Mouse (Mus musculus): Measurements from ENCODE around the gene Bhlha9. TPM values are rescaled to one million over a fixed set of nuclear protein-coding genes. Genes with fewer than 3 reads are reported as not detected.

Bhlha9 gene
- 0.14 and 0.19 TPM in 2 replicates for polyA plus RNA-seq (2015; fragmentation: Nextera tagmentation; extraction: Ambion mirVana)

DNA sequence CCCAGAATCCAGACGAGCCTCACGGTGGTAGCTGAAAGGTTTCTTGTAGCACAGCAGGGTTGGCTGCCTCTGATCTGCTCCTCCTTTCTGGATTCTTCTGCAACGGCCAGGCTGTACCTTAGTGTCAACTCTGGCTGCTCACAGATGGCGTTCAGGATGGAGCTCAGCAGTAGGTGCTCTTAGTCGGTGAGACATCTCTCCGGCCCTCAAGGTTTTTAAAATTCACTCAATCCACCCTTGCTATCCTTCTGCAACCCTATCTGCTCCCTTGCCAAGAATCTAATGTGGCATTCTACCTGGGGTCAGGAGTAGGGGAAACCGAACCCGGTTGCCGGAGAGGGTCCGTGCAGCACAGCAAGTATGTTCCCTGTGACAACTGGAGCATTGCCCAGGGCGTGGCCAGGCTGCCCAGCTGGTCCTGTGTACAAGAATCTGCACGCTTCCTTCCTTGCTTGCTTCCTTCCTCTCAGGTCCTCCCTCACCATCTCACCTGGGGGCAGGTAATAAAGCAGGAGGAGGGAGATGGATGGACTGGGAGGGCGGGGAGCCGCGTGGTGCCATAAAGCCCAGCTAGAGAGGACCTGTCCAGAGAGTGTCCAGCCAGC, at the start of gene Bhlha9:
TSS of gene Bhlha9 (plus strand) at position 600 of the 605 bp plus-strand sequence.
- peaks cover 6% of the 10 kb centered on the region; the same call in 1 of the 2 replicates for H3K4me1 ChIP-seq
- no peak within 1 kb of the TSS for H3K27ac ChIP-seq
- H3K9me3 ChIP-seq (replicated peaks): no peaks in the 10 kb centered on the region
- H3K27me3 ChIP-seq: peaks cover 88% of the 10 kb centered on the region
- no peak for ATAC-seq
- peak within 1 kb of the TSS; percentile 58 for H3K9ac ChIP-seq
- peak within 1 kb of the TSS; percentile 63 for H3K4me2 ChIP-seq
- 54% methylated on average over 15 of the region's 15 CpGs for WGBS
- H3K36me3 ChIP-seq (ENCODE audit: poor library complexity, severe bottlenecking): no peaks in the 10 kb centered on the region
- H3K4me3 ChIP-seq: peak within 1 kb of the TSS; percentile 37

DNA sequence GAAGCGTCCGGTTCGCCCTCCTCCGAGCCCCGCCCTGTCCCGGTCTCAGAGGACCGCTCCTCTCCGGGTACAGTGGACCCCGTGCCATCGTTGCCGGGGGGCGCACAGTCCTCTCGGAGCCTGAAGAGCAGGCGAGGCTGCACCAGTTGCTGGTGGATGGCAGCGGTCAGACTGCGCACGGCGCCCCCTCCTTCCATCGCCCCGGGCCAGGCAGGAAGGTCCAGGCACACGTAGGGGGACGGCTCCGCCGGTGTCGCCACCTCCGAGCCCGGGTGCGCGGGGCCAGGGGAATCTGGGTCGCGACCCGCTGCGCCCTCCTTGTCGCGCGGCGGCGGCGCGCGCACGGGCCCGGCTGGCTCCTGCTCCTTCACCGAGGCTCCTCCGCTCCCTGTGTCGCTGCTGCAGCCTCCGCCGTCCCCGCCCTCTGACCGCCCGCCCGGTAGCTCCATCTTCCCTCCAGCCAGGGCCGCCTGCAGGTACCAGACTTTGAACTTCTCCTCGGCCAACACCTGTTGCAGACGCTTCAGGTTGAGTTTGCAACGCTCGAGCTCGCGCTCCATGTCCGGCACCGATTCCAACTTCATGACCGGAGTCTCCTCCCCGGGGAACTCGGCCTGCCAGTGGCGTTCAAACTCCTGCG, 49.6 kb upstream of the Bhlha9 start:
- Histone ChIP-seq H3K4me3 (peak overlapping the region; percentile 60), H3K27me3 (peaks cover 66% of the 10 kb centered on the region), H3K36me3 (ENCODE audit: poor library complexity, severe bottlenecking) (no peaks in the 10 kb centered on the region), H3K9me3 (replicated peaks) (no peaks in the 10 kb centered on the region), H3K4me2 (peak overlapping the region; percentile 100), H3K9ac (peak overlapping the region; percentile 68), H3K27ac (no peak overlapping the region), H3K4me1 (peaks cover 23% of the 10 kb centered on the region)
- peak; percentile 50; the same call in 1 of the 2 replicates for ATAC-seq
- WGBS: under 1% methylated on average over 66 of the region's 66 CpGs

DNA sequence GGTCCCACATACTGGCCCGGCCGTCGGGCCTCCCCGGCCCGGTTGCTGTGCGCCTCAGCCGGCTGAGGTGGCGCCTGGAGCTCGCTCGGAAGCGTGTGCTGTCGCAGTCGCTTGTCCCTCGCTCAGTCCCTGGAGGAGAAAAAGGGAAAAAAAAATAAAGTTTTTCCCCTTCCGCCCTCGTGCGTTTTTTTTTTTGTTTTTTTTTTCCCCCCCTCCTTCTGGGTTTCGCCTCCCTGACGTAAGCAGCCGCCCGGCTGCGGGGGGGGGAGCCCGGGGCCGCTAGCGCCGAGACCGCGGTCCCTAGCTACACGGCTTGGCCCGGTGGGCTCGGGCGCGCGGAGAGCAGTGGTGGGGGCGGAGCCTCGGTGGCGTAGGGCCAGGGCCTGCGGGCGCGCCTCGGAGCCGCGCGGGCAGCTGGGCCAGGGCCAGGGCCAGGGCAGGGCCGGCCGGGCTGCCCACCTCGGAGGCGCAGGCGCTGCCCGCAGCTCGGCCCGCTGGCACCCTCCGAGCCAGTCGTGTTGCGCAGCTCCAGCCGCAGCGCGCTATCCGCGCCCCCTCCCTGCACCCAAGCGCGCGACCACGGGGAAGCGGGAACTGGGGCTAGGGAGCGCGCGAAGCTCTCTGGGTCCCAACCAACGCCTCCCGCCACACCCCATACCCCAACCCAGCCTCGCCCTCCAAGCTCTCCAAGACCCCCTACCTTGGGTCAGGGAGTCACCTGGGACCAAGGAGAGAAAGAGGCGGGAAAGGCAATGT, 48.9 kb upstream of the Bhlha9 start:
- peak overlapping the region; percentile 60 for H3K4me3 ChIP-seq
- under 1% methylated on average over 56 of the region's 72 CpGs for WGBS

DNA sequence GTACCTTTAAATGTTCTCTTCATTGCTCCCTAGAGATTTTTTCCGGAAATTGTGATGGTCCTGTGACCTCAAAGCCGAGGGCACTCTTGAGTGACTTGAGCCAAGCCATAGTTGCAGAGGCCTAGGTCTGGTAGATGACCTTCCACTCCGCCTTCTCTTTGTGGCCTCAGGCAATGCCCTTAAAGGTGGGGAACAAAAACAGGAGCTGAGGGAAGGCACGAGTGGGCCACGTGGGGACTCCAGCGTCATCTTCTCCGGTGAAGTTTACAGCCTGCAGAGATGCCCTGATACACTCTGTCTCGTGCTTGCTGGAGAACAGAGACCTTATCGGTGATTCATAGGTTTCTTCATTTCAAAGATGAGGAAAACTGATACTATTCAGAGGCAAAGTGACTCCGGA, 48.2 kb upstream of the Bhlha9 start:
- Histone ChIP-seq H3K4me2 (peak overlapping the region; percentile 100), H3K9ac (no peak overlapping the region), H3K36me3 (ENCODE audit: poor library complexity, severe bottlenecking) (no peaks in the 10 kb centered on the region), H3K9me3 (replicated peaks) (no peaks in the 10 kb centered on the region), H3K27me3 (peaks cover 62% of the 10 kb centered on the region), H3K4me3 (no peak overlapping the region), H3K27ac (no peak overlapping the region), H3K4me1 (peaks cover 23% of the 10 kb centered on the region)
- no peak for ATAC-seq
- WGBS: 58% methylated on average over 10 of the region's 10 CpGs

More for the DNA sequence above, 48.9 kb upstream of the Bhlha9 start:
- Histone ChIP-seq H3K27ac (no peak overlapping the region), H3K27me3 (peaks cover 66% of the 10 kb centered on the region), H3K9me3 (replicated peaks) (no peaks in the 10 kb centered on the region), H3K9ac (peak overlapping the region; percentile 68), H3K4me1 (peaks cover 23% of the 10 kb centered on the region), H3K36me3 (ENCODE audit: poor library complexity, severe bottlenecking) (no peaks in the 10 kb centered on the region), H3K4me2 (peak overlapping the region; percentile 100)
- peak; percentile 78 for ATAC-seq

DNA sequence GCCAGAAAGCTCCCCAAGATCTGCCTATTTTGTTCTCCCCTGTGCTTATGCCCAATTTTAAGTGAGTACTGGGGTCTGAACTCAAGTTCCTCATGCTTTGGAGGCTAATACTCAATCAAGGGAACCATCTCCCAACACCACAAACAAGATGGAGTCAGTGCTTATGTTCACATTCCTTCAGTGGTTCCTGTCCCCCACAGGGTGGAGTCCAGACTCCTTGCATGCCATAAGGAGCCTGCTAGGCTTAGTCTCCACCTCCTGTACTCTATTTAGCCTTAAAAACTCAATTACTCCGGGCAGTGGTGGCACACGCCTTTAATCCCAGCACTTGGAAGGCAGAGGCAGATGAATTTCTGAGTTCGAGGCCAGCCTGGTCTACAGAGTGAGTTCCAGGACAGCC, 47.4 kb upstream of the Bhlha9 start:
- 84% methylated on average over 3 of the region's 3 CpGs for WGBS
- Histone ChIP-seq H3K4me2 (no peak overlapping the region), H3K36me3 (ENCODE audit: poor library complexity, severe bottlenecking) (no peaks in the 10 kb centered on the region), H3K9ac (no peak overlapping the region), H3K9me3 (replicated peaks) (no peaks in the 10 kb centered on the region), H3K4me3 (no peak overlapping the region), H3K27me3 (peaks cover 54% of the 10 kb centered on the region), H3K4me1 (peaks cover 23% of the 10 kb centered on the region), H3K27ac (no peak overlapping the region)
- no peak for ATAC-seq

DNA sequence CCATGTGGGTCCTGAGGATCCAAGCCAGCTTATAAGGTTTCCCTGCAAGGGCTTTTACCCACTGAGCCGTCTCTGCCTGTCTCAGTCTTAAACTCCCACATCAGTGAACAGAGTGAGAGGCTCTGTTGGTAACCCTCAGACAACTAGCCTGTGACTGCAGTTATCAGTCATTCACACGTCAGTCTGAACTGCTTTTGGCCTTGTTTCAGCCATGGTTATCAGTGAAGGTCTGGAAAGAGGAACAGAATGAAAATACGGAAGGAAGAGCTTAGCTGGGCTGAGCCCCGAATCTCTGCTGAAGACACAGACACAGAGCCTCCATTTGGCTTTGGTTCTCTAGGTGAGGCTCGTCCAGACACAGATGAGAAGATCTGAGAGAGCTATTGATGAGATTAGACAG, 43.7 kb upstream of the Bhlha9 start:
- peaks cover 2% of the 10 kb centered on the region; the same call in 1 of the 2 replicates for H3K4me1 ChIP-seq
- H3K27ac ChIP-seq: no peak overlapping the region
- no peak for ATAC-seq
- no peaks in the 10 kb centered on the region for H3K9me3 ChIP-seq (replicated peaks)
- no peak overlapping the region for H3K4me2 ChIP-seq
- no peak overlapping the region for H3K4me3 ChIP-seq
- no peaks in the 10 kb centered on the region for H3K36me3 ChIP-seq (ENCODE audit: poor library complexity, severe bottlenecking)
- WGBS: 79% methylated on average over 5 of the region's 5 CpGs
- no peak overlapping the region for H3K9ac ChIP-seq
- peaks cover 22% of the 10 kb centered on the region for H3K27me3 ChIP-seq

DNA sequence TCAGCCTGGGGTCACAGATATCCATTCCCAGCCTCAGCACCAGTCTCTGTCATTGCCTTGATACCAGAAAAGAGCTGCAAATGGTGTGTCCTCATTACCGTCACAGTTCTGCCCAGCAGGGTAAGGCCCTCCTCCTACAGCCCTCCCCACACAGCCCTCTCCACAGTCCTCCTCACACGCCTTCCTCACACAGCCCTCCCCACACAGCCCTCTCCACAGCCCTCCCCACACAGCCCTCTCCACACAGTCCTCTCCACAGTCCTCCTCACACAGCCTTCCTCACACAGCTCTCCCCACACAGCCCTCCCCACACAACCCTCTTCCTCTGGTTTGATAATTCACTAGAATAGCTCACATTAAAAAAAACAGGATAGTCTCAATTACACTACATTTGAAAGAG, 42.2 kb upstream of the Bhlha9 start:
- ATAC-seq: no peak
- Histone ChIP-seq H3K36me3 (ENCODE audit: poor library complexity, severe bottlenecking) (no peaks in the 10 kb centered on the region), H3K4me2 (no peak overlapping the region), H3K4me1 (no peaks in the 10 kb centered on the region), H3K27ac (no peak overlapping the region), H3K9ac (no peak overlapping the region), H3K4me3 (no peak overlapping the region), H3K27me3 (peaks cover 8% of the 10 kb centered on the region), H3K9me3 (replicated peaks) (no peaks in the 10 kb centered on the region)
- 42% methylated on average over 2 of the region's 2 CpGs for WGBS

DNA sequence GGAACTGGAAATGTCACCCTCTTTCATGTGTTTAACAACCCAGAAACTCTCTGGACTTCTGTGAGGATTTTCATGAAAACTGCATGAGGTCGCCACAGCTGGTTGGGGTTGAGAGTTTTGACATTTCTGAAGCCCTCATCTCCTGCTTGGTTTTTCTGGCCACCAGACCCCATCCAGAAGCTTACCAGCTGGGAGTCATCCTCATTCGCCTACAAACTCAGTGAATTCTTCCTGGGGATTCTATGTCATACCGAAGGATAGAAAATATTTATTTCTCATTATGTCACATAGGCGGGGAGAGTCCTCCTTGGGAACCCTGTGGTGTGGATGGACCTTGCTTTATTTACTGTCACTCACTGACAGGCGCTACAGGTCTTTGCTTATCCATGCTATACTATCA, 41.8 kb upstream of the Bhlha9 start:
- ATAC-seq: no peak
- no peak overlapping the region for H3K4me3 ChIP-seq
- WGBS: 85% methylated on average over 5 of the region's 5 CpGs
- H3K36me3 ChIP-seq (ENCODE audit: poor library complexity, severe bottlenecking): no peaks in the 10 kb centered on the region
- no peaks in the 10 kb centered on the region for H3K9me3 ChIP-seq (replicated peaks)
- H3K4me2 ChIP-seq: no peak overlapping the region
- H3K4me1 ChIP-seq: no peaks in the 10 kb centered on the region
- H3K27ac ChIP-seq: no peak overlapping the region
- no peak overlapping the region for H3K9ac ChIP-seq
- peaks cover 8% of the 10 kb centered on the region; the same call in 1 of the 2 replicates for H3K27me3 ChIP-seq

DNA sequence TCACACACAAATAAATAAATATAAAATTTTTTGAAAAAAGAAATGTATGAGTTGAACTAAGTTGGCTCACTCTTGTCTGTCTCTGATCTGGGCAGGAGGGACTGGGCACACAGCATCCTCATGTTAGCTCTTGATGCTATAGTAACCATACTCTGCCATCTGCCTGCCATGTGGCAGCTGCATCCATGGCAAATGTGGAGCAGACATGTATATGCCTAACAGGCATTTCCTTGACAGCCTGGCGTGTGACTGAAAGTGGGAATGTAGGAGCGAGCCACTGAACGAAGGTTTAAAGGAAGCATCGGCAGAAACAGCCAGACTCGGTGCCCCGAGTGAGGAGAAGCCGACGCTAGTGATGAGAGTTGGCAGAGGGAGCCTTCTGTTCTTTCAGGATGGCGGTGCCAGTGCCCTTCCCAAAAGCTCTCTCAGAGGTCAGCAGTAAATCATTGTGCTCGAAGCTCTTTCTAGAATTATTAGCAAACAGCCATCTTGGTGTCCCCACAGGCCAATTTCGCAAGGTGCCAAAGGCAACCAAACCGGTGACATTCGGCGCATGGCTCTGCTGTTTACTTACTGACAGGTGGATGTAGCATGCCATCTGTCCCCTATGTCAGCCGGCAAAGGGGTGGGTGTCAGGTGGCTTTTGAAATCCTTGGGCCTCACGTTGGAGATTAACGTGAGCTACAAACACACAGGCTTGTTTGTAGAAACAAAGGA, 32.8 kb upstream of the Bhlha9 start:
- Histone ChIP-seq H3K9ac (no peak overlapping the region), H3K4me3 (no peak overlapping the region), H3K27me3 (peaks cover 39% of the 10 kb centered on the region), H3K4me2 (no peak overlapping the region), H3K27ac (peak overlapping the region; percentile 75), H3K9me3 (replicated peaks) (no peaks in the 10 kb centered on the region), H3K36me3 (ENCODE audit: poor library complexity, severe bottlenecking) (no peaks in the 10 kb centered on the region), H3K4me1 (peaks cover 7% of the 10 kb centered on the region; the same call in 1 of the 2 replicates)
- WGBS: 68% methylated on average over 17 of the region's 17 CpGs
- ATAC-seq: peak; percentile 78; the same call in 1 of the 2 replicates

DNA sequence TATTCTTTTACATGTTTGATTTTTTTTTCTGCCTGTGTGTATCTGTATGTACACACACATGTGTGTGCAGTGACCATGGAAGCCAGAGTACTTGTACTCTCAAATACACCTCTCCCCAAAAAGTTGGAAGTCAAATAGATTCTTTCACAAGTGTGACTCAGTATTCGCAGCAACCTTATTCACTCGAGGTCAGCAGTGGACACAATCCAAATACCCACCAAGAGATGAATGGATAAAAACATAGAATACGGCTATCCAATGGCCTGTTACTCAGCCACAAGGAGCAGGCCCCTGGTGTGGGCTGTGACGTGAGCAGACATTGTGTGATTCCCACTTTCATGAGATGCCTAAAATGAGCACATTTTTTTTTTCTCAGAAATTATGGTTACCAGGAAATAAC, 32.0 kb upstream of the Bhlha9 start:
- Histone ChIP-seq H3K9ac (no peak overlapping the region), H3K4me1 (peaks cover 15% of the 10 kb centered on the region), H3K9me3 (replicated peaks) (no peaks in the 10 kb centered on the region), H3K4me2 (no peak overlapping the region), H3K36me3 (ENCODE audit: poor library complexity, severe bottlenecking) (no peaks in the 10 kb centered on the region), H3K27me3 (peaks cover 47% of the 10 kb centered on the region), H3K27ac (no peak overlapping the region), H3K4me3 (no peak overlapping the region)
- 74% methylated on average over 4 of the region's 4 CpGs for WGBS
- ATAC-seq: no peak

DNA sequence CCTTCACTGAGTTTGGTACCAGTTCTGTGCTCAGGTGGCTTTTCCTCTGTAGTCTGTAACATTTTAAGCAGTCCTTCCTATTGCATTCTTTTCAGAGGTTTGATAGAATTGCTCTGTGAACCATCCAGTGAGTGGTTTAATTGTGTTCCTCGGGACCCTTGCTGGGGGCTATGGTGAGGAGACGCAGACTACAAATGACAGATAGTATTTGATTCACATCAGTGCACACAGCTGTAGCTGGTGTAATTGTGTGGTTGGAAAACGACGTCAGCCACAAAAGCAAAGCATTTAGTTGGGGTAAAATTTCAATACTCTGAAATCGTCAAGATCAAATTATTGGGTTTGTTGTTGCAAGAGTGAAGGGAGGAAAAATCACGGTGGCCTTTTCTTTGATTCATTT, 28.0 kb upstream of the Bhlha9 start:
- Histone ChIP-seq H3K9ac (no peak overlapping the region), H3K9me3 (replicated peaks) (no peaks in the 10 kb centered on the region), H3K4me2 (no peak overlapping the region), H3K36me3 (ENCODE audit: poor library complexity, severe bottlenecking) (no peaks in the 10 kb centered on the region), H3K4me1 (peaks cover 39% of the 10 kb centered on the region), H3K27ac (peak overlapping the region; percentile 49), H3K27me3 (peaks cover 61% of the 10 kb centered on the region), H3K4me3 (no peak overlapping the region)
- WGBS: 25% methylated on average over 6 of the region's 6 CpGs
- ATAC-seq: no peak

DNA sequence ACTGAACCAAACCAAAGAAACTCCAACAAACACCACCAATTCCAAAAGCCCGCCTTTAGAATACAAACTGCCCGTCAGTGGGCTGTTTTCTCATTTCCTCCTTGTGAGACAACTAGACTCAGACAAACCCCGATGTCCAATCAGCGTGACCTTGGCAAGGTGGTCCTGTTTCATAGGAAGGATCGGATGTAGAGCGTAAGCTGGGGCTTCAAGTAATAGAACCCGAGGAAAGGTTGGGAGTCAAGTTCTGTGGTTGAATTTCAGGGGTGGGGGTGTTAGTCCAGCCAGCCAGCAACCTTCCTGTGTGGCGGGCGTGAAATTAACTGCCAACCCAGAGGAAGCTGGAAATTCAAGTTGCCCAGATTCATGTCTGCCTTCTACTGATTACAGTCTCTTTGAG, 27.2 kb upstream of the Bhlha9 start:
- no peak overlapping the region for H3K9ac ChIP-seq
- H3K4me2 ChIP-seq: no peak overlapping the region
- H3K9me3 ChIP-seq (replicated peaks): no peaks in the 10 kb centered on the region
- H3K27me3 ChIP-seq: peaks cover 65% of the 10 kb centered on the region
- 80% methylated on average over 9 of the region's 9 CpGs for WGBS
- no peak overlapping the region for H3K4me3 ChIP-seq
- H3K27ac ChIP-seq: peak overlapping the region; percentile 49
- no peaks in the 10 kb centered on the region for H3K36me3 ChIP-seq (ENCODE audit: poor library complexity, severe bottlenecking)
- H3K4me1 ChIP-seq: peaks cover 39% of the 10 kb centered on the region
- ATAC-seq: no peak

Data from forebrain, embryonic 13.5 days (tissue).